Mouse (Mus musculus): ENCODE results near the gene Olfr538. TPM values are rescaled to one million over a fixed set of nuclear protein-coding genes. Genes with fewer than 3 reads are reported as not detected.
"Not testable (repeated sequence)": the region's sequence is repeated elsewhere in the genome, so short reads cannot be mapped to it uniquely, and the experiment has no call there.

The Olfr538 gene
- total RNA-seq (2021), result not detected
- long read RNA-seq, experiment 1, result 0 reads
- long read RNA-seq, experiment 2, result 0 reads

- DNase-seq, result no peak
These were observed at the start of gene Olfr538 for GRCm38 (mm10) chr7:140567586-140567985. Olfr538 (plus strand) TSS chr7:140567886.

GRCm38 (mm10) chr7:140539746-140540145 lies 27.9 kb upstream of the Olfr538 start:
- DNase-seq, result no peak

- not testable (repeated sequence) for DNase-seq
These were observed 33.3 kb downstream of the Olfr538 start, which contains the start of gene Olfr46 for GRCm38 (mm10) chr7:140600969-140601368. Olfr46 (plus strand) TSS chr7:140601269.

Other genes starting within 250 kb of the Olfr538 start
- gene Olfr525, start 247.0 kb upstream of the Olfr538 start, total RNA-seq (2021), result not detected
- not detected for gene Olfr527, start 233.9 kb upstream of the Olfr538 start, total RNA-seq (2021)
- gene Olfr60, start 206.2 kb upstream of the Olfr538 start, total RNA-seq (2021), result not detected
- not detected for gene Olfr530, start 191.6 kb upstream of the Olfr538 start, total RNA-seq (2021)
- not detected for gene Olfr531, start 165.0 kb upstream of the Olfr538 start, total RNA-seq (2021)
- not detected for gene Olfr532, start 146.2 kb upstream of the Olfr538 start, total RNA-seq (2021)
- not detected for gene Olfr533, start 104.5 kb upstream of the Olfr538 start, total RNA-seq (2021)
- not detected for gene Olfr535, start 83.7 kb upstream of the Olfr538 start, total RNA-seq (2021)
- not detected for gene Olfr536, start 60.5 kb upstream of the Olfr538 start, total RNA-seq (2021)
- not detected for gene Olfr46, start 33.4 kb downstream of the Olfr538 start, total RNA-seq (2021)
- gene Olfr61, start 61.1 kb downstream of the Olfr538 start, total RNA-seq (2021), result not detected
- not detected for gene Olfr53, start 78.6 kb downstream of the Olfr538 start, total RNA-seq (2021)
- not detected for gene Olfr539, start 92.0 kb downstream of the Olfr538 start, total RNA-seq (2021)
- gene Olfr45, start 114.1 kb downstream of the Olfr538 start, total RNA-seq (2021), result not detected
- not detected for gene Olfr541, start 129.4 kb downstream of the Olfr538 start, total RNA-seq (2021)
- 100 to 1,000 TPM; 251 to 279 TPM for gene Cyp2e1, start 195.9 kb downstream of the Olfr538 start, total RNA-seq (2021)
- gene Syce1, start 220.0 kb downstream of the Olfr538 start, total RNA-seq (2021), result not detected